Mouse (Mus musculus): ENCODE measurements at regions not wholly inside any gene's neighbourhood (a gene's known extent, or its start where the extent isn't known, plus 50 kb on each side); places are given as distances from the start of the nearest gene placed in this dataset.
"Not testable (repeated sequence)": the region's sequence is repeated elsewhere in the genome, so short reads cannot be mapped to it uniquely, and the experiment has no call there.

GRCm38 (mm10) chr10:118602922-118603321 is 162.1 kb downstream of the Ifng start:
- no peak for DNase-seq (ENCODE audit: low spot score in 2 of 2)

DNA sequence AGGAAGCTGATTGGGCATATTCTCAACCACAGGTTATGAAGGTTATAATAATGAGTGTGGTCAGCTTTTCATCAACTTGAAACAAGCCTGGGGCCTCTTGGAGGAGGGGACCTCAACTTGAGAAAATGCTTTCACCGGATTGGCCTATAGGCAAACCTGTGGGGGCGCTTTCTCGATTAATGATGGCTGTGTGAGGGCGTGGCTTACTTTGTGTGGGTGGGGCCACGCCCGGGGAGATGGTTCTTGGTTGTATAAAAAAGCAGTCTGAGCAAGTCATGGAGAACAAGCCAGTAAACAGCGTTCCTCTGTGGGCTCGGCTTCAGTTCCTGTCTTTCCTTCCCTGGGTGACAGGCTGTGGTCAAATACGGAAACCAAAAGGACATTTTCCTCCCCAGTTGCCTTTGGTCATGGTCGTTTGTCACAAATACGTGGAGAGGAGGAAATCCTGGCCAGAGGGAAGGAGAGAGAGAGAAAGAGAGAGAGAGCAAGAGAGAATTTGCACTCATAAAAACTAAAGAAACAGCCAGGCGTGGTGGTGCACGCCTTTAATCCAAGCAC is 163.1 kb downstream of the Ifng start:
- no peak for DNase-seq (ENCODE audit: low spot score in 2 of 2)

- DNase-seq (ENCODE audit: low spot score in 2 of 2), result no peak
Observed at GRCm38 (mm10) chr10:118605156-118605821, 164.4 kb downstream of the Ifng start.

- no peak for DNase-seq (ENCODE audit: low spot score in 2 of 2)
Observed at GRCm38 (mm10) chr10:118607418-118607817, 166.6 kb downstream of the Ifng start.

DNA sequence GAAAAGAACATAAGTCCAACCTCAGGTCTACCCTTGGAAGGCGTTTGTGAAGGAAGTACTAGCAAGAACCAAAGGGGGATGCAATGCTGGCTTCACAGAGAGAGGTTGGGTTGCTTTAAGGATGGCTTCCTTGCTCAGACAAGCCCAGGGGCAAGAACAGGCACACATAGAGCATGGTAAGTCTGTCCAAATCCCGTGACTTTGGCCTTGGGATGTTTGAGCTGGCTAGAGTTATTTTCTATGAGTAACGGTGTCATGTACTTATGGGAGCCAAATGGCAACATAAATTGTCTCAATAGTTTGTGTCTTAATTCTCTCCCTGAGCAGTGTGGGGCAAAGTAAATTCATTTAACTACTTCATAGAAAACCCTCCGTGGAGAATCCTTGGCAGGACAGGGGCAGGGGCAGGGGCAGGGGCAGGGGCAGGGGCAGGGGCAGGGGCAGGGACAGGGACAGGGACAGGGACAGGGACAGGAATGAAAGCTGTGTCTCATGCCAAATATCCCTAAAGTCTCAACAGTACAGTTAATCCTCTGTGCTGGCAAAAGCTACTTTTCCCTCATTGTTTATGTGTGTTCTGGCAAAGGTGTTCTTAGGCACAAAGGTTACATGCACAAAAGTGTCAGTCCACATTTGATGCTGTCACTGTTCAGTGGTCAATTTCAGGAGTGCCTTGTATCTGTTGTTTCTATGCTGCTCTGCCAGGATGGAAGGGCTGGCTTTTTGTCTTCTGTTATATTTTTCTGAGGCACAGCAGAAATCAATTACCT is 167.7 kb downstream of the Ifng start:
- no peak for DNase-seq (ENCODE audit: low spot score in 2 of 2)

GRCm38 (mm10) chr10:118609157-118609556 is 168.3 kb downstream of the Ifng start:
- DNase-seq (ENCODE audit: low spot score in 2 of 2), result no peak

DNA sequence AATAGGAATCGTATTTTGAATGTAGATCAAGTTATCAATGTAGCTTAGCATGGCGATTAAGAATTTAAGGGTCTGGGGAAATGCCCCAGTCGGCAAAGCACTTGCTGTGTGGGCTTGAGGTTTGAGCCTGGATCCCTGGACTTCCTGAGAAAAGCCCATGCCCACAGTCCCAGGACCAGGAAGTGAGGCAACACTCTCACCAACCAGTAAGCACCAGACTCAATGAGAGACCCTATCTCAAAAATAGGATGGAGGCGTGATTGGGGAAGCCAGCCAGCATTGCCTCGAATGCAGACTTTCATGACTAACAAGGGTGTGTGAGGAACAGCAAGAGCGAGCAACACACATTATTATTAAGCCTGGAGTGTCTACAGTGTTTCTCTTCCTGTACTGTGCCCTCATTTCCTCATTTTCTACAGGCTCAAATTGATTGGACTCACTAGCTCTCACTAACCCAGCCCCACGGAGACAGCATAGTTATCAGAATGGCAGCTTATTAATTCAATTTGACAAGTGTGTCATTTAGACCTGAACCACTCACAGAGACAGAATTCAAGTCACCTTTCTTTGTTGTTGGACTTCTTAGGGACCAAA is 170.1 kb downstream of the Ifng start:
- no peak for DNase-seq (ENCODE audit: low spot score in 2 of 2)

GRCm38 (mm10) chr10:118612091-118612490 is 171.2 kb downstream of the Ifng start:
- DNase-seq (ENCODE audit: low spot score in 2 of 2), result no peak

DNA sequence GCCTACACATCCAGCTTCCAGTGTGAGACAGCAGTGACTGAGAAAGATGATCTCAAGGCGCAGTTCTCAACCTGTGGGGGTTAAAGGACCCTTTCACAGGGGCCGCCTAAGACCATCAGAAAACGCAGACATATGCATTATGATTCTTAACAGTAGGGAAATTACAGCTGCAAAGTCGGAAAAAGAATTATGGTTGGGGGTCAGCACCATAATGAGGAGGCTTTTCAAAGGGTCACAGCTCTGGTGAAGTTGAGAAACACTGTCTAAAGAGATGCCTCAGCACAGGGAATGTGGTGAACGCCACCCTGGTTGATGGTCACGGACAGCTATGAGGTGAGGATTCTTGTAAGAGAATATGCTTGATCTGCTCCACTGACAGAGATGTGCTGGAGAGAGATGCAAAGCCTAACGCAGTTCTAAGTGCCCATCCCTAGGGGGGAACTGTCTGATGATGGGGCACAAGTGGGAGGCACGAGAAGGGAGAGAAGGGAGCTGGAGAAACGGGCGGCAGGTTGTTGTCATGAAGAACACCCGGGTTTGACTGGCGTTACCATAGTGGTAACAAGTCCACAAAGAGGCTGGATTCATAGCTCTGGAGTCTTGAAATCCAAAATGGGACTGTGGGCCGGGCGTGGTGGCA is 172.3 kb downstream of the Ifng start:
- no peak for DNase-seq (ENCODE audit: low spot score in 2 of 2)

DNA sequence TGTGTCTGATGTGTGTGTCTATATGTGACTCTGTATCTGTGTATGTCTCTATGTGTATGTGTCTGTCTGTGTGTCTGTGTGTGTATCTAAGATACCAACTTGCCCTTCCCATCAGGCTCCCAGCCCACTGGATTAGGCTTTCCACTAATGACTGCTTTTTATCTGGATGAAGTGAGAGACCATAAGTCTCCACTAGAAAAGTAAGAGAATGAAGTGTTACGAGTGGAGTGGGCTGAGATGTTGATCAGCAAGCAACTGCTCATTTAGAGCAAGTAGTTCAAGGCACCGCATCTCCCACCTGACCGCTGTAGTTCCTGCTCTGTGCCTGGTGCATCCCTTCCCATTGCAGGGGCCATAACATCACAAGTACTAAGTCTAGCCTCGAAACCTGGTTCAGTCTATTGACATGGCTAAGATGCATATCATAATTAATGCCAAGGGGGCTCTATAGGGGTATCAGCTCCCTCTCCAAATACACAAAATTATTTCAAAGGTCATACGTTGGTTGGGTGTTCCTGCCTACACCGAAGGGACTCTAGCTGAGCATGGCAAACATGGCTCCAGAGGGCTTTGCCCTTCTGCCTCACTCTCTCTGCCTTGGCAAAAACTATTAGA is 173.5 kb downstream of the Ifng start:
- DNase-seq (ENCODE audit: low spot score in 2 of 2), result no peak

DNA sequence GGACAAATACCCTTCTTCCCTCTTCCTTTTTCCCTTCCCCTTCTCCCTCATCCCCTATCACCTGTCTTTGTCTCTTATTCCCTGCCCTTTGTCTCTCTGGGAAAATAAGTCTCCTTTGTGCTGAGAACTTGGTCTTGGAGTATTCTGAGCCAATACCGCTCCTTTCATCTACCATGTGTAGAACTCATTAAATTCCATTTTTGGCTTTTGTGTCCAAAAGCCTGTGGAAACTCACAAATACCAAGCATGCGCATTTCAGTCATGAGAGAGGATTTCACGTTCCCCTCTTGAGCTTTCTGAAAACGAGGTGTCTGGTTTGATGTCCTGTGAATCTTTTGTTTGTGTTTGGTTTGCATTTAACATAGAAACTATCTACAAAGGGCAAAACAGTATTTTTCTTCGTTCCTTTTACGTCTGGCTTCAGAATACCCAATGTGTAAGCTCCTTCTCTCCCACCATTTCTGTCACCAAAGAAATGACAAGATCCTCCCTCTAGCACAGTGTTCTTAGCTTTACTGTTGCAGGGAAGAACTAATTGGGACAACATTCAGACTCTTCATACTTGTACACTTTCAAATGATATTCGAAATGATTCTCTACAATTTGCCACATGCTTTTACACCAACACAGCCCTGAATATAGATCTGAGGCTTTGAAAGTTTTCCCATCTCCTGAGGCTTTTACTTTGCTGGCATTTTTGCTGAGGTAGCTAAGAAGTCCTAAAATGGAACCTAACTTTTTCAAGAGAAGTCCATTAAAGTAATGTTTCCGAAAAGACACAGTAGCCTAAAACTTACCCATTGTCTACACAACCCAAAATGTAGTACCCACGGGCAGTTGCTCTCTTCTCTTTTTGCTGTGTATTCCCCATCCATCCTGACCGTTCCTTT is 174.5 kb downstream of the Ifng start:
- DNase-seq (ENCODE audit: low spot score in 2 of 2), result no peak

DNA sequence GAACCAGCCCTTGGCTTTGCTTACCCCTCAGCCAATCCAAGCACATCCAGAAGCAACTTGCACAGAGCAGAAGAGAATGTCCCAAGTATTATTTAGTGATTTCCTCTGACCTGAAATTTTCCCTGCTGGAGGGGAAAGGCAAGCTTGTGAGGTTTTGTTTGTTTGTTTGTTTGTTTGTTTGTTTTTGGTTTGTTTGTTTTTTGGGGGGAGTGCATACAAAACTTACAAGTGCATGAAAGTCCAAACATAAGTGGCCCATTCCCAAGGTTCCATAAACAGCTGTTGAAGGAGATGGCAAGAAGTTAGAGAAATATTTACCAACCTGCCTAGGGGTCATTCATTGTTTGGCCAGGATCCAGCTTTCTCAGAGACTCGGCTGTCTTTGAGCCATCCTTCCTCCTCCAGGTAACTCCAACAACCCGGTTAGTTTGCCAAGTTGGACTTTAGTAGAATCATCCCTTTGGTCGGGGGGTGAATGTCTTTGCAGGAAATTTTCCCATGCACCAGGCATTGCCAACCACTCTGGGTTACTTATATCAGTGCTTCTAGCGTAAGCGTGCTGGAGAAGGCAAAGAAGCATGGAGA is 175.3 kb downstream of the Ifng start:
- DNase-seq (ENCODE audit: low spot score in 2 of 2), result no peak

- DNase-seq (ENCODE audit: low spot score in 2 of 2), result no peak
Observed at GRCm38 (mm10) chr10:118617291-118618044, 176.6 kb downstream of the Ifng start.

GRCm38 (mm10) chr10:118618251-118618650 is 177.4 kb downstream of the Ifng start:
- not testable (repeated sequence) for DNase-seq (ENCODE audit: low spot score in 2 of 2)

- no peak for DNase-seq (ENCODE audit: low spot score in 2 of 2)
Observed at GRCm38 (mm10) chr10:118618766-118619600, 178.1 kb downstream of the Ifng start.

- no peak for DNase-seq (ENCODE audit: low spot score in 2 of 2)
Observed at GRCm38 (mm10) chr10:118619601-118620000, 178.8 kb downstream of the Ifng start.

GRCm38 (mm10) chr10:118620611-118621010 is 179.8 kb downstream of the Ifng start:
- DNase-seq (ENCODE audit: low spot score in 2 of 2), result no peak

DNA sequence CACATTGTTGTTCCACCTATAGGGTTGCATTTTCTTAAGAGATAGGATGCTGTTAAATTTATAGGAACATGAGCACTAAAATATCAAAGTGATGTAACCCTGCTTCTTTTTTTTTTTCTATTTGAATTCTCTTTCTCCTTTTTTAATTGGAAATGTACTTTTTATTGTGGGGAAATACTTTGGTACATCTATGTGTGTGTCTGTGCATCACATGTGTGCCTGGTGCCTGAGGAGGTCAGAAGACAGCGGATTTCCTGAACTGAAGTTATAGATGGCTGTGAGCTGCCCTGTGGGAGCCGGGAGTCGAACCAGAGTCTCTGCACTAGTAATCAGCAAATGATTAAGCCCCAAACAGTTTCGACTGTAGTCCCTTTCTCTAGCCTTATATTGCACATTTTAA is 180.7 kb downstream of the Ifng start:
- DNase-seq (ENCODE audit: low spot score in 2 of 2), result no peak

All from gastrocnemius, adult 8-10 months (tissue).